Mouse (Mus musculus) small intestine, adult 2 months (tissue): ENCODE results near the gene Rap1a.

Experiments
- CTCF ChIP-seq: fragments of 200-500 bp; IDR thresholded peaks from 2 replicates; pipeline ENCODE4 v1.5.1; 2012; ENCODE audit warnings: low read depth, mild to moderate bottlenecking, control low read depth, inconsistent platforms, low read length, moderate library complexity, mixed read lengths; ENCODE audit not compliant: insufficient replicate concordance, insufficient read length; ENCODE audit errors: extremely low read depth
- POLR2A ChIP-seq: fragments of 200-500 bp; IDR thresholded peaks from 2 replicates; pipeline ENCODE4 v1.6.1; 2012; ENCODE audit warnings: low read depth, mild to moderate bottlenecking, control low read depth, inconsistent platforms, low read length, moderate library complexity

- no peak for TF ChIP-seq CTCF
- no peak for TF ChIP-seq POLR2A
Observed at GRCm38 (mm10) chr3:105783809-105784208, 17.3 kb downstream of the Rap1a start.
